In genomic region chr8:77755441-77755840, GRCm38 (mm10) we compare ENCODE assay signal across 18 mouse cellular contexts. TPM values are rescaled to one million over a fixed set of nuclear protein-coding genes. Genes with fewer than 3 reads are reported as not detected.
A peak's percentile ranks its signal among the peaks of the same experiment; 100 is the strongest.
DNase-seq lines count a peak whose midpoint lies in the region; ATAC-seq lines count a peak whose summit lies in the region.
"Had no signal": no experiment of that assay in that cellular context is flagged by ENCODE, and none has a peak within 500 bp of the region (broad histone marks: within the 10 kb centered on the region; RNA-seq: fewer than 3 reads in every experiment).

No protein-coding gene starts in this region.

- no peak overlapping the region for H3K9ac ChIP-seq in heart, embryonic 15.5 days
- H3K9ac ChIP-seq in lung, embryonic 15.5 days = no peak overlapping the region
- H3K9ac ChIP-seq in embryonic facial prominence, embryonic 14.5 days (ENCODE audit: low read depth, low read length) = no peak overlapping the region
- H3K9ac ChIP-seq: embryonic facial prominence, embryonic 12.5 days; hindbrain, embryonic 14.5 days; liver, embryonic 14.5 days had no signal

- H3K4me1 ChIP-seq in heart, embryonic 15.5 days (replicated peaks) = peaks cover 14% of the 10 kb centered on the region
- peaks cover 11% of the 10 kb centered on the region for H3K4me1 ChIP-seq in lung, embryonic 15.5 days
- H3K4me1 ChIP-seq in embryonic facial prominence, embryonic 14.5 days (ENCODE audit: control insufficient read depth, insufficient read depth, low read length) = peaks cover 6% of the 10 kb centered on the region; the same call in 1 of the 2 replicates
- H3K4me1 ChIP-seq: forebrain, embryonic 10.5 days; megakaryocyte, embryonic 14.5 days had no signal

- H3K4me2 ChIP-seq in heart, embryonic 15.5 days = peak overlapping the region; percentile 41
- peak overlapping the region; percentile 19; the same call in 1 of the 2 replicates for H3K4me2 ChIP-seq in lung, embryonic 15.5 days
- H3K4me2 ChIP-seq in embryonic facial prominence, embryonic 14.5 days (ENCODE audit: low read depth, low read length) = no peak overlapping the region
- H3K4me2 ChIP-seq: embryonic facial prominence, embryonic 12.5 days; hindbrain, embryonic 14.5 days had no signal

- no peaks in the 10 kb centered on the region for H3K27me3 ChIP-seq in heart, embryonic 15.5 days
- H3K27me3 ChIP-seq in lung, embryonic 15.5 days = no peaks in the 10 kb centered on the region
- no peaks in the 10 kb centered on the region for H3K27me3 ChIP-seq in embryonic facial prominence, embryonic 14.5 days (replicated peaks; ENCODE audit: control insufficient read depth, insufficient read depth, low read length)
- H3K27me3 ChIP-seq: embryonic facial prominence, embryonic 12.5 days; megakaryocyte, embryonic 14.5 days had no signal

- no peaks in the 10 kb centered on the region for H3K36me3 ChIP-seq in heart, embryonic 15.5 days
- no peaks in the 10 kb centered on the region for H3K36me3 ChIP-seq in lung, embryonic 15.5 days
- H3K36me3 ChIP-seq in embryonic facial prominence, embryonic 14.5 days (ENCODE audit: control insufficient read depth, insufficient read depth, low read length) = no peaks in the 10 kb centered on the region
- H3K36me3 ChIP-seq: embryonic facial prominence, embryonic 12.5 days; forebrain, embryonic 10.5 days had no signal

- peak overlapping the region; percentile 50 for H3K27ac ChIP-seq in heart, embryonic 15.5 days
- H3K27ac ChIP-seq in lung, embryonic 15.5 days = peak overlapping the region; percentile 22; the same call in 1 of the 2 replicates
- peak overlapping the region; percentile 52 for H3K27ac ChIP-seq in embryonic facial prominence, embryonic 14.5 days (replicated peaks; ENCODE audit: low read depth, low read length)
- H3K27ac ChIP-seq: embryonic facial prominence, embryonic 12.5 days; forebrain, embryonic 10.5 days; hindbrain, embryonic 14.5 days; liver, embryonic 14.5 days had no signal

- peak; percentile 16 for DNase-seq in adrenal gland, postnatal 10 days
- no peak for DNase-seq in adrenal gland, postnatal 14 days
- DNase-seq in heart, postnatal 25 days (ENCODE audit: low spot score) = no peak
- DNase-seq in lung, postnatal 36 days = no peak
- peak; percentile 89 for DNase-seq in embryonic facial prominence, embryonic 14.5 days (ENCODE audit: low spot score)
- no peak for DNase-seq in yolk sac, embryonic 10.5 days (ENCODE audit: low spot score)
- DNase-seq: cerebellum, adult 18-20 months; left cerebral cortex, postnatal 4 days; right cerebral cortex, postnatal 4 days; thymus, adult 2 months had no signal

- 22% methylated on average over 4 of the region's 4 CpGs for WGBS in heart, embryonic 15.5 days
- 12% methylated on average over 4 of the region's 4 CpGs for WGBS in lung, embryonic 15.5 days
- WGBS in embryonic facial prominence, embryonic 14.5 days = 15% methylated on average over 4 of the region's 4 CpGs

- no peaks in the 10 kb centered on the region for H3K9me3 ChIP-seq in heart, embryonic 15.5 days (replicated peaks)
- no peaks in the 10 kb centered on the region for H3K9me3 ChIP-seq in lung, embryonic 15.5 days
- no peaks in the 10 kb centered on the region for H3K9me3 ChIP-seq in embryonic facial prominence, embryonic 14.5 days (ENCODE audit: control insufficient read depth, low read length)
- H3K9me3 ChIP-seq: embryonic facial prominence, embryonic 12.5 days; forebrain, embryonic 10.5 days; megakaryocyte, embryonic 14.5 days had no signal

- intact Hi-C loops in heart, postnatal 25 days (cut with DNase I) = no loop called here

- ATAC-seq in heart, embryonic 15.5 days (replicated peaks; ENCODE audit: insufficient number of reproducible peaks, insufficient read depth, low FRiP score, low read depth) = no peak; the same call in 1 of the 2 replicates
- peak; percentile 39; the same call in 1 of the 2 replicates for ATAC-seq in lung, embryonic 15.5 days (ENCODE audit: borderline replicate concordance, extremely low read depth, low FRiP score, low TSS enrichment)
- peak; percentile 55; the same call in 1 of the 2 replicates for ATAC-seq in embryonic facial prominence, embryonic 14.5 days (ENCODE audit: low read depth)
- ATAC-seq: intestine, embryonic 16.5 days had no signal

- H3K4me3 ChIP-seq in heart, embryonic 15.5 days = no peak overlapping the region
- no peak overlapping the region for H3K4me3 ChIP-seq in lung, embryonic 15.5 days
- no peak overlapping the region for H3K4me3 ChIP-seq in embryonic facial prominence, embryonic 14.5 days (ENCODE audit: low read depth, low read length)
- H3K4me3 ChIP-seq: embryonic facial prominence, embryonic 12.5 days; forebrain, embryonic 10.5 days; megakaryocyte, embryonic 14.5 days had no signal

RNA-seq across cellular contexts. Expression of gene Ednra, which starts 31.2 kb away (rescaled TPM):
- total RNA-seq in adrenal gland, postnatal 10 days (2021) = 10 to 100 TPM; 21.8 to 26.8 TPM
- total RNA-seq in adrenal gland, postnatal 14 days (2021) = 25.9 and 27.8 TPM in 2 replicates
- 35.6 and 44.8 TPM in 2 replicates for polyA plus RNA-seq in heart, embryonic 15.5 days (2015; fragmentation: Nextera tagmentation; extraction: Ambion mirVana)
- total RNA-seq in heart, postnatal 25 days (2021) = 10 to 100 TPM; 45.8 to 50.9 TPM
- polyA plus RNA-seq in lung, embryonic 15.5 days (2015; fragmentation: Nextera tagmentation; extraction: Ambion mirVana) = 109 and 116 TPM in 2 replicates
- 28.7 and 35.1 TPM in 2 replicates for polyA plus RNA-seq in embryonic facial prominence, embryonic 14.5 days (2014; fragmentation: Nextera tagmentation; extraction: Ambion mirVana)

Comparison
In these comparisons a context has a peak if more than half of its experiments do, and no peak if none do; other contexts are left out.
1. DNase-seq: peak in adrenal gland, postnatal 10 days (single experiment) and embryonic facial prominence, embryonic 14.5 days (single experiment); none in adrenal gland, postnatal 14 days (single experiment), heart, postnatal 25 days (single experiment), lung, postnatal 36 days (single experiment) and yolk sac, embryonic 10.5 days (single experiment).
2. Peak in every context shown above with its lines, with median percentiles within 50 percentile points of each other: H3K27ac ChIP-seq.